Mouse (Mus musculus) neural tube, embryonic 12.5 days (tissue): ENCODE measurements at regions not wholly inside any gene's neighbourhood (a gene's known extent, or its start where the extent isn't known, plus 50 kb on each side); places are given as distances from the start of the nearest gene placed in this dataset.

Experiments used
- ATAC-seq: fragments of 200-750 bp; cut with Nextera tagmentation; 2 replicates; pipeline ENCODE4 v1.8.0; 2017; ENCODE audit warnings: low read depth, mild to moderate bottlenecking, moderate TSS enrichment, moderate library complexity; ENCODE audit not compliant: low FRiP score
- H3K27ac ChIP-seq: fragments of 300-500 bp; sonication (generic); 2 replicates; pipeline ENCODE4 v1.5.1; 2016
- H3K27me3 ChIP-seq: fragments of 300-500 bp; sonication (generic); replicated peaks from 2 replicates; pipeline ENCODE4 v1.6.1; 2016; ENCODE audit warnings: mild to moderate bottlenecking
- H3K36me3 ChIP-seq: fragments of 300-500 bp; sonication (generic); 2 replicates; pipeline ENCODE4 v1.6.1; 2016; ENCODE audit warnings: mild to moderate bottlenecking
- H3K4me1 ChIP-seq: fragments of 300-500 bp; sonication (generic); 2 replicates; pipeline ENCODE4 v1.6.1; 2016
- H3K4me2 ChIP-seq: fragments of 300-500 bp; sonication (generic); replicated peaks from 2 replicates; pipeline ENCODE4 v1.6.1; 2016; ENCODE audit warnings: mild to moderate bottlenecking
- H3K4me3 ChIP-seq: fragments of 300-500 bp; sonication (generic); 2 replicates; pipeline ENCODE4 v1.5.1; 2016
- H3K9ac ChIP-seq: fragments of 300-500 bp; sonication (generic); 2 replicates; pipeline ENCODE4 v1.6.1; 2016; ENCODE audit warnings: mild to moderate bottlenecking
- H3K9me3 ChIP-seq: fragments of 300-500 bp; sonication (generic); 2 replicates; pipeline ENCODE4 v1.6.1; 2016; ENCODE audit warnings: mild to moderate bottlenecking
- WGBS: fragments of 180-500 bp; shearing (Covaris S2); methylation state at CpG from one replicate; pipeline ENCODE4 v1.1.7; 2016; 5-methylcytosine and 5-hydroxymethylcytosine counted together

DNA sequence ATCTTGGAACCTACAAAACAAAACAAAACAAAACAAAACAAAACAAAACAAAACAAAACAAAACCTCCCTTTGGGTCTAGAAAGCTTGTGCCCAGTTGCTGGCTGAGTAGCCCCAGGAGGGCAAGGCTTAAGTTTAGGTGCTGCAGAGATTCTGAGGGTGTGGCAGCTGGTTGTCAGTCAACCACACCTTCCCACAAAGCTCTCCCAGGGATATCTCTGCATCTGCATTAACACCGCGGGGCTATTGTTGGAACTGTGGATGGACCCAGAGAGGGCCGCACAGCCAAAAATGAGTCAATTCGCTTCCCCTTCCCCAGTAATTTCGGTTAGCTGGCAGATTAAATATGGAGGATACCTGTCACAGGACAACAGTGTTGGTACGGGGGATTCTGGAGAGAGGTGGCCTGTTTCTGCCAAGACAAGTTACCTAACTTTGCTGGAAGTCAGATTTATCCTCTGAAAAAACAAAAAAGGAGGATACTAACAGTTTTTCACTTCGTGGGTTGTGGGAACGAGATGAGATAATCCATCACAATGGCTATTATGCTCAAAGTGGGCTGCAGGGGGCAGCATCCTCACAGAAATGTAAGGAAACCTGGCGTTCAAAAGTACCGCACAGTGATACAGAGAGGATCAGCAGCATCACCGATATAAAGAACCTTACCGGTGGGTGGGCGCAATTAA, 96.7 kb downstream of the 1500009L16Rik start:
- H3K9ac ChIP-seq, result no peak overlapping the region
- ATAC-seq, result peak; percentile 71; the same call in 1 of the 2 replicates
- H3K9me3 ChIP-seq, result no peaks in the 10 kb centered on the region
- 10% methylated on average over 13 of the region's 13 CpGs for WGBS
- H3K27ac ChIP-seq, result no peak overlapping the region
- H3K4me3 ChIP-seq, result no peak overlapping the region
- no peaks in the 10 kb centered on the region for H3K4me1 ChIP-seq
- H3K27me3 ChIP-seq, result no peaks in the 10 kb centered on the region
- no peaks in the 10 kb centered on the region for H3K36me3 ChIP-seq
- H3K4me2 ChIP-seq, result peak overlapping the region; percentile 39; the same call in 1 of the 2 replicates

DNA sequence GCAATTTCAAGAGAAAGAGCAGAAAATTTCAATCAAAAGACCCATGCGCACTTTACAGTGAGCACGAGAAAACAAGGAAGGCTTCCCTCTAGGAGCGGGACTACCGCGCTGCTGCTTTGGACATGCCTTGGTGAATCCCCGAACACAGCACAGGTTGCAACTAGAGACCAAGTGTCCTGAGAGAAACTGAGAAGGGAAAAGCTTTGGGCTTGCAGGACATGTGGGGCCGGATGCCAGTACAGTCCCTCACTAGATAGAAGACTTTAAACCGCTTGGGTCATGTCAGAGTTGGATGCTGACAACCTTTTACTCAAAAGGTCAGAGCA, 97.2 kb downstream of the 1500009L16Rik start:
- Histone ChIP-seq H3K4me1 (no peaks in the 10 kb centered on the region), H3K4me3 (no peak overlapping the region), H3K9ac (no peak overlapping the region), H3K27ac (no peak overlapping the region), H3K36me3 (no peaks in the 10 kb centered on the region), H3K4me2 (no peak overlapping the region), H3K27me3 (no peaks in the 10 kb centered on the region), H3K9me3 (no peaks in the 10 kb centered on the region)
- peak; percentile 44; the same call in 1 of the 2 replicates for ATAC-seq
- WGBS, result 65% methylated on average over 8 of the region's 8 CpGs

DNA sequence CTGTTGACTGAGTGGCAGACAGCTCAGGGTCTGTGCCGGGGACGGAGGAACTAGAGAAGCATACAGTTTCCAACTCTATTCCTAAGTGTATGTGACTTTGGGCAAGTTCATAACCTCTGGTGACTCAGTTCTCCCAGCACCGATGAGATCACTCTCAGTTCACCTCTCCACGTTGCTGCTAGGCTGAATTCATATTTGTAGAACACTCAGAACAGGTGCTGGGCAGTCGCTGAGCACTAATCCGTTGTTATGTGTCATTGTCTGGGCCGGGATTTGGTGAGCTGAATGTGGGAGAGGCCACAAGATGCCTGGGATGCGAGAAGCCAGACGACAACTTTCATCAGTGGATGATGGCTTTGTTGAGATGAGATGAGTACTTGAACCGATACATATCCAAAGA, 98.4 kb downstream of the 1500009L16Rik start:
- Histone ChIP-seq H3K9me3 (no peaks in the 10 kb centered on the region), H3K4me2 (no peak overlapping the region), H3K9ac (no peak overlapping the region), H3K27me3 (no peaks in the 10 kb centered on the region), H3K4me1 (no peaks in the 10 kb centered on the region), H3K27ac (no peak overlapping the region), H3K36me3 (no peaks in the 10 kb centered on the region), H3K4me3 (no peak overlapping the region)
- no peak for ATAC-seq
- WGBS, result 85% methylated on average over 10 of the region's 10 CpGs

DNA sequence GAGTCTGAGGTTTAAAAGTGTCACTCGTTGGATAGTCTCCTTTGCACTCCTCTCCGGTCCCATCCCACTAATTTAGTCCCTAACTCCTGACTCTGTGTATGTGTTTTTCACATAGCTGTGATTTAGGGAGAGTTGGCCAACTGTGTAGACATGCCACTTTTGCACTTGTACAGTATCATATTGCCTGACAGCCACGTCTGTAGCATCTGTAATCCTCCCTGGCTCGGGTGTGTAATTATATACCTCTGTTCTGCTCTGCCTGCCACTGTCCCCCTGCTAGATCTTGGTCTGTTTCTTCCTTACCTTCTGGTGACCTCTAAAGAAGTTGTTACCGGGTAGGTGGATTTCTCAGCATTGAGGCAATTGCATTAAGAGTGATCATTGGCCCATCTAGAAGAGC, 103.4 kb downstream of the 1500009L16Rik start:
- H3K36me3 ChIP-seq, result no peaks in the 10 kb centered on the region
- no peak overlapping the region for H3K4me3 ChIP-seq
- no peaks in the 10 kb centered on the region for H3K27me3 ChIP-seq
- H3K4me1 ChIP-seq, result no peaks in the 10 kb centered on the region
- 88% methylated on average over 5 of the region's 5 CpGs for WGBS
- no peak overlapping the region for H3K9ac ChIP-seq
- H3K27ac ChIP-seq, result no peak overlapping the region
- H3K4me2 ChIP-seq, result no peak overlapping the region
- ATAC-seq, result no peak
- H3K9me3 ChIP-seq, result no peaks in the 10 kb centered on the region

- H3K9me3 ChIP-seq, result no peaks in the 10 kb centered on the region
- no peaks in the 10 kb centered on the region for H3K4me1 ChIP-seq
- no peak overlapping the region for H3K27ac ChIP-seq
- no peak overlapping the region for H3K4me3 ChIP-seq
- no peak for ATAC-seq
- H3K4me2 ChIP-seq, result no peak overlapping the region
- no peaks in the 10 kb centered on the region for H3K36me3 ChIP-seq
- no peak overlapping the region for H3K9ac ChIP-seq
- 81% methylated on average over 5 of the region's 5 CpGs for WGBS
- H3K27me3 ChIP-seq, result no peaks in the 10 kb centered on the region
Observed at GRCm38 (mm10) chr10:83836351-83836750, 113.7 kb downstream of the 1500009L16Rik start.

DNA sequence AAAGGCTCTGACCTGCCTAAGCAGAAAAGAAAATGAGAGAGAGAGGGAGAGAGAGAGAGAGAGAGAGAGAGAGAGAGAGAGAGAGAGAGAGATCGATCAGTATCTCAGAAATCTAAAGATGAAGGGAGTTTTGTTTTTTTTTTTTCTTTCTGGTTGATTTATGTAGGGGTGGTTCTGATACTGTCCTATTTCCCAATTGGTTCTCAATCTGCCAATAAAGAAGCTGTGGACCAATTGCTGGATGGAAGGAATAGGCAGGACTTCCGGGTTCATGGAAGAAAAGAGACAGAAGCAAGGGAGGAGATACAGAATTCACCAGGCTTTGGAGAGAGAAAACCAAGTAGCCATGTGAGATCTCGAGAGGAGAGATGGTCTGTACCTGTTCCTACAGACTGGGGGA, 117.6 kb downstream of the 1500009L16Rik start:
- Histone ChIP-seq H3K27ac (no peak overlapping the region), H3K4me1 (no peaks in the 10 kb centered on the region), H3K36me3 (no peaks in the 10 kb centered on the region), H3K4me3 (no peak overlapping the region), H3K9ac (no peak overlapping the region), H3K27me3 (no peaks in the 10 kb centered on the region), H3K4me2 (no peak overlapping the region), H3K9me3 (no peaks in the 10 kb centered on the region)
- 85% methylated on average over 3 of the region's 3 CpGs for WGBS
- no peak for ATAC-seq

GRCm38 (mm10) chr10:83850881-83851280, 128.2 kb downstream of the 1500009L16Rik start:
- Histone ChIP-seq H3K4me1 (peaks cover 4% of the 10 kb centered on the region), H3K4me2 (no peak overlapping the region), H3K27me3 (no peaks in the 10 kb centered on the region), H3K9me3 (no peaks in the 10 kb centered on the region), H3K36me3 (no peaks in the 10 kb centered on the region), H3K9ac (no peak overlapping the region), H3K27ac (no peak overlapping the region), H3K4me3 (no peak overlapping the region)
- 70% methylated on average over 4 of the region's 4 CpGs for WGBS
- ATAC-seq, result no peak

- H3K9ac ChIP-seq, result no peak overlapping the region
- no peak overlapping the region for H3K4me2 ChIP-seq
- H3K9me3 ChIP-seq, result no peaks in the 10 kb centered on the region
- no peak overlapping the region for H3K4me3 ChIP-seq
- no peak for ATAC-seq
- H3K4me1 ChIP-seq, result peaks cover 4% of the 10 kb centered on the region
- H3K27ac ChIP-seq, result no peak overlapping the region
- no peaks in the 10 kb centered on the region for H3K27me3 ChIP-seq
- no peaks in the 10 kb centered on the region for H3K36me3 ChIP-seq
- WGBS, result 72% methylated on average over 5 of the region's 5 CpGs
Observed at GRCm38 (mm10) chr10:83852194-83852593, 129.5 kb downstream of the 1500009L16Rik start.

DNA sequence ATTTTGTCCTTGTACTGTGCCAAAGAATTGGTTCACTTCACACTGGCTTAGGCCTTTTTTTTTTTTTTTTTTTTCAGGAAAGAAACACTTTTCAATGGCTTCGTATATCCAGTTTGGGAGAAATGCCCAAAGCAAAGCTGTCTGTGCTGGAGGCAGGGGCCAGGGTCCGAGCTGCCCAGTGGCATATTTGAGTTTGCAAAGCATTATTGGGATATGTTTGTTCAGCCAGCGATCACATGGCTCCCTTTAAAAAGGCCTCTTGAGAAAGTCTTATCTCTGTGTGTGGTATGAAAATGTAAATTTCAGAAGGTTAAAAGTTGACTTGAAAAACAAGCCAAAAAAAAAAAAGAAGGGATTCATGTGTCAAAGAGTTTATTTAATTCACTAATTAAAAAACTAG, 130.1 kb downstream of the 1500009L16Rik start:
- Histone ChIP-seq H3K4me2 (no peak overlapping the region), H3K27ac (no peak overlapping the region), H3K9ac (no peak overlapping the region), H3K4me3 (no peak overlapping the region), H3K27me3 (no peaks in the 10 kb centered on the region), H3K36me3 (no peaks in the 10 kb centered on the region), H3K4me1 (peaks cover 4% of the 10 kb centered on the region), H3K9me3 (no peaks in the 10 kb centered on the region)
- WGBS, result 77% methylated on average over 3 of the region's 3 CpGs
- ATAC-seq, result no peak

DNA sequence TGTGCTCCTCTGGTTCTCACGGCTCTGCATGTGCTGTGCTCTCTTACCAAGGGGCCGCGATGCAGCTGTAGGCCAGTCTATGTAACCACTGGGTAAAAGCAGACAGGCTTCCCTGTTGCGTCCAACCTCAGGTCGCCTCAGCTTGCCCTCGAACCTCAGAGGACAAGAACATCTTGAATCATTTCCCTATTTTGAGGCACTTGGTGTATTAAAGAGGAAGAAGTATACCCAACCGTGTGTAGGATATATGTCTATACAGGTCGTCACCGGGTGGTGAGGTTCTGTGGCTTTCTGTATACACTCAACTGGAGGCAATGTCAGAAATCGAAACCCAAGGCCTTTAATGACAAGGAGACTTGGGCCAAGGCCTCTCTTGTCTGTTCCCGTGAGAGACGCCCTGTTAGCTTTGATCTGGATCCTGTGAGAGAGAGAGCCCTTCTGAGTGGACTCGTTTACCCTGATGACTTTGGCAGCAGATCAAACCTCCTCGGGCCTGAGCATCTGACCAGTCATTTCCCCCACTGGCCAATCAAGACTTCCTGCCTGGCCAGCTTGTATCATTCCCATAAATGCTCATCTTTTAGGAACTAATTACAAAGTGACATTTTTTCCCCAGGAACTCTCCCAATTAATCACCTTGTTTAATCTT, 135.3 kb downstream of the 1500009L16Rik start:
- Histone ChIP-seq H3K36me3 (no peaks in the 10 kb centered on the region), H3K4me2 (no peak overlapping the region), H3K27me3 (no peaks in the 10 kb centered on the region), H3K9me3 (no peaks in the 10 kb centered on the region), H3K4me3 (no peak overlapping the region), H3K27ac (no peak overlapping the region), H3K4me1 (no peaks in the 10 kb centered on the region), H3K9ac (no peak overlapping the region)
- 82% methylated on average over 14 of the region's 14 CpGs for WGBS
- ATAC-seq, result no peak

GRCm38 (mm10) chr10:83858689-83859088, 136.0 kb downstream of the 1500009L16Rik start:
- H3K9ac ChIP-seq, result no peak overlapping the region
- no peaks in the 10 kb centered on the region for H3K4me1 ChIP-seq
- no peak overlapping the region for H3K27ac ChIP-seq
- no peaks in the 10 kb centered on the region for H3K9me3 ChIP-seq
- WGBS, result 73% methylated on average over 6 of the region's 6 CpGs
- no peak overlapping the region for H3K4me2 ChIP-seq
- H3K36me3 ChIP-seq, result no peaks in the 10 kb centered on the region
- no peak for ATAC-seq
- H3K4me3 ChIP-seq, result no peak overlapping the region
- no peaks in the 10 kb centered on the region for H3K27me3 ChIP-seq

- no peaks in the 10 kb centered on the region for H3K27me3 ChIP-seq
- 85% methylated on average over 4 of the region's 4 CpGs for WGBS
- no peak overlapping the region for H3K27ac ChIP-seq
- no peak overlapping the region for H3K4me2 ChIP-seq
- ATAC-seq, result no peak
- no peaks in the 10 kb centered on the region for H3K4me1 ChIP-seq
- H3K36me3 ChIP-seq, result no peaks in the 10 kb centered on the region
- no peak overlapping the region for H3K9ac ChIP-seq
- H3K9me3 ChIP-seq, result no peaks in the 10 kb centered on the region
- H3K4me3 ChIP-seq, result no peak overlapping the region
Observed at GRCm38 (mm10) chr10:83859633-83860032, 137.0 kb downstream of the 1500009L16Rik start.

DNA sequence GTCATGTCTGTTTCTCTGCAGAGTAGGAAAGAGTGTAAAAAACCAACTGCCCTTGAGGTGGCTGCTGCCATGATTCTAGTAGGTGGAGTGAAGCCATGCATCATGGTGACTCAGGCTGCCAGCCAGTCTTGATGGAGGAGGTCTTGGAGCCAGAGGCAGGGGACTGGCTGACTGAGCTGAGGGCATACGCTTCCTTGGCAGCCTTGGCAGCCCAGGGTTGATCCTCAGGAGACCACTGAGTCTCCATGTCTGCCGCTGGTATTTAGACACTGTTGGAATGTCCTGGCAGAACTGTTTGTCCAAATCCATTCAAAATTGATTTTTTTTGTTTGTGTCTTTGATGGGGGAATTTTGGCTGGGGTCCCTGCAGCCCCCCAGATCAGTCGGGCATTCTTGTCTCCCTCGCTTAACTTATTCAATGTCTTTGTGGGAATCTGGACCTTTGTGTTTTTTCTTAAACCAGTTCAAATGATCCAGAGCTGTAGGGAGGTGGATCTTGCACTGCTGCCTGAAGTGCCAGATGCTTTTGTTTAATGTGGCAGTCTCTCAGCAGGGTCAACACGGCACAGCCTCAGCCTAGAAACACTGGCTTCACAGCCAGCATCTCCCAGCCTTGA, 139.0 kb downstream of the 1500009L16Rik start:
- H3K4me1 ChIP-seq, result no peaks in the 10 kb centered on the region
- no peaks in the 10 kb centered on the region for H3K36me3 ChIP-seq
- no peak overlapping the region for H3K4me3 ChIP-seq
- ATAC-seq, result no peak
- no peaks in the 10 kb centered on the region for H3K27me3 ChIP-seq
- 61% methylated on average over 5 of the region's 5 CpGs for WGBS
- no peaks in the 10 kb centered on the region for H3K9me3 ChIP-seq
- H3K4me2 ChIP-seq, result no peak overlapping the region
- H3K27ac ChIP-seq, result no peak overlapping the region
- H3K9ac ChIP-seq, result no peak overlapping the region
